Mouse (Mus musculus) bone marrow, adult 2 months (tissue): ENCODE measurements around the gene Cldnd1.

Experiments
- CTCF ChIP-seq: fragments of 200-500 bp; IDR thresholded peaks from 2 replicates; pipeline ENCODE4 v1.5.1; 2011; ENCODE audit warnings: low read length, control low read depth; ENCODE audit not compliant: control insufficient read depth, insufficient read depth
- POLR2A ChIP-seq: fragments of 200-500 bp; IDR thresholded peaks from 2 replicates; pipeline ENCODE4 v1.6.1; 2011; ENCODE audit warnings: low read depth, mild to moderate bottlenecking, control low read depth, low read length, borderline replicate concordance; ENCODE audit not compliant: control insufficient read depth

- no peak for TF ChIP-seq POLR2A
- no peak for TF ChIP-seq CTCF
Observed at GRCm38 (mm10) chr16:58685548-58686537, 41.9 kb upstream of the Cldnd1 start.
